Mouse (Mus musculus): Measurements from ENCODE around the gene Spryd4. TPM values are rescaled to one million over a fixed set of nuclear protein-coding genes. Genes with fewer than 3 reads are reported as not detected.
"Not testable (repeated sequence)": the region's sequence is repeated elsewhere in the genome, so short reads cannot be mapped to it uniquely, and the experiment has no call there.

Gene Spryd4
- polyA plus RNA-seq, 1 experiment from 2014 or later = 46.1 TPM

DNA sequence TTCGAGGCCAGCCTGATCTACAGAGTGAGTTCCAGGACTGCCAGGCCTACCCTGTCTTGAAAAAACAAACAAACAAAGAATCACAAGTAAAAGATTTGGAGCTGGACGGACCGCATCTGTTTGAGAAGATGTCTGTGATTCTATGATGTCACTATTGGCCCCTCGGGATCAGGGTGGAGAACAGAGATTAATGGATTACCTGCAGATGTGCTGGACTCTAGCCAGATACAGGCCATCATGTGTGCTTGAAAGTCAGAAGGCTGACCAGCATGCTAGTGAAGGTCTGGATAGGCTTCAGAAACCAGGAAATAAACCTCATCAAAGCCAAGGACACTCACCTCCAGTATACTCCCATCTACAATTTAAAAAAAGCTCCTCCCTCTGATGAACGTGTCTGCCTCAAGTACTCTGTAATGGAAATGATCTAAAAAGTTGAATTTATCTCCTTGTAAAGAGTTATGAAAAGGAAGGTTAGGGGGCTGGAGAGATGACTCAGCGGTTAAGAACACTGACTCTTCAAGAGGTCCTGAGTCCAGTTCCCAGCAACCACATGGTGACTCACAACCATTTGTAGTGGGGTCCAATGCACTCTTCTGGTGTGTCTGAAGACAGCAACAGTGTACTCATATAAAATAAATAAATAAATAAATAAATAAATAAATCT lies 26.2 kb downstream of the Spryd4 start:
- Histone ChIP-seq H3K4me2 (ENCODE audit: low read depth, low read length) (no peak overlapping the region), H3K4me3 (ENCODE audit: low read length) (no peak overlapping the region), H3K36me3 (ENCODE audit: control insufficient read depth, insufficient read depth) (no peaks in the 10 kb centered on the region), H3K4me1 (ENCODE audit: control insufficient read depth, insufficient read depth, low read length) (no peaks in the 10 kb centered on the region; the same call in 1 of the 2 replicates), H3K9ac (ENCODE audit: low read length) (no peak overlapping the region), H3K27ac (ENCODE audit: low read length) (no peak overlapping the region), H3K27me3 (ENCODE audit: control insufficient read depth, insufficient read depth, low read length) (no peaks in the 10 kb centered on the region), H3K9me3 (replicated peaks; ENCODE audit: control insufficient read depth, low read length) (no peaks in the 10 kb centered on the region)
- ATAC-seq (replicated peaks; ENCODE audit: extremely low read depth, insufficient read depth, low FRiP score) = 0 out of 2 replicates have a peak, but pooled peaks have one; percentile 1
- WGBS = 69% methylated on average over 6 of the region's 6 CpGs

DNA sequence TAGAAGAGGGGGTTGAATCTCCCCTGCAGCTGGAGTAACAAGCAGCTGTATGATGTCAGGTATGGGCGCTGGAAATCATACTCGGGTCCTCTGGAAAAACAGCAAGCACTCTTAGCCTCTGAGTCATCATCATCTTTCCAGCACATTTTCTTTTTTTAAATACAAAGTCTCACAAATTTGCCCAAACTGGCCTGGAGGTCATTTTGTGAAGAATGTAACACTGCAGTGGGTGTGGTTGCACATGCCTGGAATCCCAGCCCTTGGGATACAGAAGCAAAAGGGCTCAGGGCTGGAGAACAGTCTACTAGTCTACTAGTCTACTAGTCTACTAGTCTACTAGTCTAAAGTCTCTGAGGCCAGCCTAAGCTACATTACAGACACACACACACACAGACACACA lies 27.3 kb downstream of the Spryd4 start:
- H3K9me3 ChIP-seq (replicated peaks; ENCODE audit: control insufficient read depth, low read length) = no peaks in the 10 kb centered on the region
- H3K27me3 ChIP-seq (ENCODE audit: control insufficient read depth, insufficient read depth, low read length) = no peaks in the 10 kb centered on the region
- WGBS = 77% methylated on average over 2 of the region's 2 CpGs
- H3K4me2 ChIP-seq (ENCODE audit: low read depth, low read length) = no peak overlapping the region
- no peak overlapping the region for H3K9ac ChIP-seq (ENCODE audit: low read length)
- no peaks in the 10 kb centered on the region for H3K36me3 ChIP-seq (ENCODE audit: control insufficient read depth, insufficient read depth)
- no peak overlapping the region for H3K4me3 ChIP-seq (ENCODE audit: low read length)
- H3K27ac ChIP-seq (ENCODE audit: low read length) = no peak overlapping the region
- no peak for ATAC-seq (replicated peaks; ENCODE audit: extremely low read depth, insufficient read depth, low FRiP score)
- peaks cover 8% of the 10 kb centered on the region for H3K4me1 ChIP-seq (ENCODE audit: control insufficient read depth, insufficient read depth, low read length)

DNA sequence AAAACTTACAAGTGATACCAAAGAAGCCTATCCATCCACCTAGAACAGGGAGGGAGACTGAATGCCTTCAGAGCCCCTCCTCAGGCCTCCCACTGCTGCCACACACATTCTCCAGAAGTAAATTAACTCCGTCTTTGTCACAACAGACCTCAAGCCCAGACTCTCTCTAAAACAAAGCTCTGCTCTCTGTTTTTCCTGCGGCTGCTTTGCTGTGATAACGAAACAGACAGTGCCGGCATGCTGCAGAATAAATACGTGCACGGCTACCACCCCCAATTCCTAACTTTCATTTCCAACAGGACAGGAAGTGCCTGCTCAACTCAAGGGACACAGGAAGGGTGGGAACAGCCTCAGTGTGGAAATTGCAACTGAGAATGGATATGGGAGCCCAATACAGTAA lies 31.6 kb downstream of the Spryd4 start, which contains the start of gene Rbms2:
Gene Rbms2 (minus strand): TSS at position 309 of the 400 bp plus-strand sequence.
- WGBS = 4% methylated on average over 6 of the region's 6 CpGs
- no peak for ATAC-seq (replicated peaks; ENCODE audit: extremely low read depth, insufficient read depth, low FRiP score)

DNA sequence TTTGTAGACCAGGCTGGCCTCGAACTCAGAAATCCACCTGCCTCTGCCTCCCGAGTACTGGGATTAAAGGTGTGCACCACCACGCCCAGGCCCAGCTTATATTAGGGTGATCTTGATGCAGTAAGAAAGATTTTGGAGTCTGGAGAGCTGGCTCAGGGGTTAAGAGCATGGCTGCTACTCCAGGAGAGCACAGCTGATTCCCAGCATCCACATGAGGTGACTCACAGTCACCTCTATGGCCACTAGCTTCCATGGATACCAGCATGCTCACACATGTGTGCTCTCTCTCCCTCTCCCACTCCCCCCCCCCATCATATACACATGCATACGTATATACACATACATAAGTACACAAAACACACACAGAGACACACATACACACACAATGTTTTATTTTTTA lies 34.3 kb downstream of the Spryd4 start:
- H3K4me2 ChIP-seq (ENCODE audit: low read depth, low read length) = no peak overlapping the region
- H3K4me3 ChIP-seq (ENCODE audit: low read length) = no peak overlapping the region
- H3K27ac ChIP-seq (ENCODE audit: low read length) = no peak overlapping the region
- 76% methylated on average over 4 of the region's 4 CpGs for WGBS
- no peak overlapping the region for H3K9ac ChIP-seq (ENCODE audit: low read length)
- ATAC-seq (replicated peaks; ENCODE audit: extremely low read depth, insufficient read depth, low FRiP score) = no peak
- H3K27me3 ChIP-seq (ENCODE audit: control insufficient read depth, insufficient read depth, low read length) = no peaks in the 10 kb centered on the region
- no peaks in the 10 kb centered on the region for H3K36me3 ChIP-seq (ENCODE audit: control insufficient read depth, insufficient read depth)
- no peaks in the 10 kb centered on the region for H3K9me3 ChIP-seq (replicated peaks; ENCODE audit: control insufficient read depth, low read length)
- peaks cover 27% of the 10 kb centered on the region for H3K4me1 ChIP-seq (ENCODE audit: control insufficient read depth, insufficient read depth, low read length)

More for the DNA sequence above, 31.6 kb downstream of the Spryd4 start, which contains the start of gene Rbms2:
- H3K4me3 ChIP-seq (ENCODE audit: low read length) = peak within 1 kb of the TSS; percentile 53
- H3K27me3 ChIP-seq (ENCODE audit: control insufficient read depth, insufficient read depth, low read length) = no peaks in the 10 kb centered on the region
- peak within 1 kb of the TSS; percentile 78 for H3K9ac ChIP-seq (ENCODE audit: low read length)
- no peaks in the 10 kb centered on the region for H3K36me3 ChIP-seq (ENCODE audit: control insufficient read depth, insufficient read depth)
- H3K27ac ChIP-seq (ENCODE audit: low read length) = peak within 1 kb of the TSS; percentile 91
- H3K4me2 ChIP-seq (ENCODE audit: low read depth, low read length) = peak within 1 kb of the TSS; percentile 69
- no peaks in the 10 kb centered on the region for H3K9me3 ChIP-seq (replicated peaks; ENCODE audit: control insufficient read depth, low read length)
- peaks cover 16% of the 10 kb centered on the region for H3K4me1 ChIP-seq (ENCODE audit: control insufficient read depth, insufficient read depth, low read length)

DNA sequence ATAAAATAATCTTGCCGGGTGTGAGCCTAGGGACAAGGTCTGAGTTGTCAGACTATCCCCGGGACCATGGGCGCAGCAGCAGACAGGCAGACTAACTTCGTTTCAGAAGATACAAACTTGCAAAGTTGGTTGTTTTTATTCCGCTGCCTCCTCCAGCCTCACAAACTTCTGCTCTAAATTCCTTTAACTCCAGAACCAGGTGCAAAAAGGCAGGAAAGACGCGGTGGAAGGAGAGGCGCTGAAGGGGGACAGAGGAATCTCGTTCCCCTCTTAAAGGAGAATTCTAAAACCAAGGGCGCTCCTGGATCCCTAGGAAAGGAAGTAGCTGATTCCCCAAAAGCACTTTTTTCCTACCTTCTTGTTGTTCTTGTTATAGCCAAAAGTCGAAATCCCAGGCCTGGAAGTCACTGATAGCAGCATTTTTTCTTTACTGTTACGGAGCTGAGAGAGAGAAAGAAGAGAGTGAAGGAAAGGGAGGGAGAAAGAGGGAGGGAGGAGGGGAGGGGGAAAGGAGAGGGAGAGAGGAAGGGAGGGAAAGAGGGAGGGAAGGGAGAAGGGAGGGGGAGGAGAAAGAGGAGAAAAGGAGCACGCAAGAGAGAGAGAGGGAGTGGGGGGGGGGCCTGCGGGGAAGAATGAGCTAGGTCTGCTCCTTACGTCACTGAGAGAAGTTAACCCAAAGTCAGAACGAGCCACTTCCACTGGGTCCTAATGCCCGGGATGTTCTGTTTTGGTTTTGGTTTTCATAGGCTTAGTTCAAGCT lies 35.4 kb downstream of the Spryd4 start:
- peak overlapping the region; percentile 95 for H3K27ac ChIP-seq (ENCODE audit: low read length)
- H3K4me1 ChIP-seq (ENCODE audit: control insufficient read depth, insufficient read depth, low read length) = peaks cover 27% of the 10 kb centered on the region
- H3K9me3 ChIP-seq (replicated peaks; ENCODE audit: control insufficient read depth, low read length) = no peaks in the 10 kb centered on the region
- peak; percentile 91 for ATAC-seq (replicated peaks; ENCODE audit: extremely low read depth, insufficient read depth, low FRiP score)
- WGBS = under 1% methylated on average over 17 of the region's 17 CpGs
- H3K9ac ChIP-seq (ENCODE audit: low read length) = peak overlapping the region; percentile 81
- H3K27me3 ChIP-seq (ENCODE audit: control insufficient read depth, insufficient read depth, low read length) = no peaks in the 10 kb centered on the region
- H3K4me2 ChIP-seq (ENCODE audit: low read depth, low read length) = peak overlapping the region; percentile 88
- peak overlapping the region; percentile 85 for H3K4me3 ChIP-seq (ENCODE audit: low read length)
- no peaks in the 10 kb centered on the region for H3K36me3 ChIP-seq (ENCODE audit: control insufficient read depth, insufficient read depth)

DNA sequence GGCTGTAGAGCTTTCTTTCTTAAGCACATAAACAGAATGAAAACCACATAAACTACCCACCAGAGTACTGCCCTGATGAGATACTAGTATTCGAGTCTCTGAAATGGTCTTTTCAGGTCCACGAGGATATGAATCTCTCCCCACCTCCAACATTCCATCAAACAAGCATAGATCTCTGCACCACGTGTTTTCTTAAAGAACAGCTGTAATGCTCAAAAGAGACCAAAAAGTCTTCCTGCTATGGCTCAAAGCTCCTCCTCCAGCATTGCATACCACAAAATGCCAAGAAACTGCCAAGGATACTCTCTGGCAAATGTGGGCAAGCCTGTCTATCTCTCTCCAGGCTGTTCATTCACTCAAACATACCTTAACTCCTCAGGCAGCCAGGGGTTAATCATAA lies 36.3 kb downstream of the Spryd4 start:
- H3K27ac ChIP-seq (ENCODE audit: low read length) = peak overlapping the region; percentile 95
- peak overlapping the region; percentile 81 for H3K9ac ChIP-seq (ENCODE audit: low read length)
- H3K4me1 ChIP-seq (ENCODE audit: control insufficient read depth, insufficient read depth, low read length) = peaks cover 27% of the 10 kb centered on the region
- H3K4me2 ChIP-seq (ENCODE audit: low read depth, low read length) = peak overlapping the region; percentile 88
- ATAC-seq (replicated peaks; ENCODE audit: extremely low read depth, insufficient read depth, low FRiP score) = no peak
- H3K27me3 ChIP-seq (ENCODE audit: control insufficient read depth, insufficient read depth, low read length) = no peaks in the 10 kb centered on the region
- 3% methylated on average over 3 of the region's 3 CpGs for WGBS
- H3K4me3 ChIP-seq (ENCODE audit: low read length) = peak overlapping the region; percentile 85
- H3K9me3 ChIP-seq (replicated peaks; ENCODE audit: control insufficient read depth, low read length) = no peaks in the 10 kb centered on the region
- no peaks in the 10 kb centered on the region for H3K36me3 ChIP-seq (ENCODE audit: control insufficient read depth, insufficient read depth)

DNA sequence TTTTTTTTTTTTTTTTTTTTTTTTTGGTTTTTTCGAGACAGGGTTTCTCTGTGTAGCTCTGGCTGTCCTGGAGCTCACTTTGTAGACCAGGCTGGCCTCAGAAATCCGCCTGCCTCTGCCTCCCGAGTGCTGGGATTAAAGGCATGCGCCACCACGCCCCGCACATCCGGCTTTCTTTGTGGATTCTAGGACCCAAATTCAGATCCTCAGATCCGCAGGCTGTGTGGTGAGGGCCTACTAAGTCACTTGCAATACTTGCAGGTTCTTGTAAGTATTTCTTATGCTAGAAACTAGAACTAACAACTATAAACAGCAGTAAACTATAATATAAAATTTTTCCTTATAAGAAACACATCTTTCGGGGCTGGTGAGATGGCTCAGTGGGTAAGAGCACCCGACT lies 40.3 kb downstream of the Spryd4 start:
- H3K9ac ChIP-seq (ENCODE audit: low read length); H3K27ac ChIP-seq (ENCODE audit: low read length); H3K27me3 ChIP-seq (ENCODE audit: control insufficient read depth, insufficient read depth, low read length); ATAC-seq (replicated peaks; ENCODE audit: extremely low read depth, insufficient read depth, low FRiP score); H3K36me3 ChIP-seq (ENCODE audit: control insufficient read depth, insufficient read depth); H3K4me3 ChIP-seq (ENCODE audit: low read length); H3K9me3 ChIP-seq (replicated peaks; ENCODE audit: control insufficient read depth, low read length); H3K4me2 ChIP-seq (ENCODE audit: low read depth, low read length): not testable (repeated sequence)
- 94% methylated on average over 10 of the region's 10 CpGs for WGBS
- H3K4me1 ChIP-seq (ENCODE audit: control insufficient read depth, insufficient read depth, low read length) = peaks cover 22% of the 10 kb centered on the region

DNA sequence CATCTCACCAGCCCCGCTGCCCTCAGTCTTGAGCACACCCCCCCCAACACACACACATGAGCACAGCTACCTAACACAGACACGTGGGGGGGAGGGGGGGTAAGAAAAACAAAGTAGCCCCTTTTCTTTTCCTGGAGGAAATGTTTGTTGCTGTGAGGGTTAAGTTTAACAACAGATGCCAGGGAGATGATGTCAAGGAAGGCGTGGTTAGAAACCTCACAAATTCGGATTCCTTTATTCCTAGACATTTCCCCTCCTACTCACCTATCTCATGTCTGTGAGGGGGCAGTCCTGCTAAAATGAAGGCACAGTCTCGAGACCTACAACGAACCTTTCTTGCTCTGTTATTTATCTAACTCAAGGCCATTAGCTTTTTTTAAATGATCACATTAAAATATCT lies 44.5 kb downstream of the Spryd4 start:
- H3K4me2 ChIP-seq (ENCODE audit: low read depth, low read length) = no peak overlapping the region
- no peaks in the 10 kb centered on the region for H3K36me3 ChIP-seq (ENCODE audit: control insufficient read depth, insufficient read depth)
- no peaks in the 10 kb centered on the region for H3K27me3 ChIP-seq (ENCODE audit: control insufficient read depth, insufficient read depth, low read length)
- H3K27ac ChIP-seq (ENCODE audit: low read length) = peak overlapping the region; percentile 3; the same call in 1 of the 2 replicates
- WGBS = 34% methylated on average over 6 of the region's 6 CpGs
- H3K4me3 ChIP-seq (ENCODE audit: low read length) = no peak overlapping the region
- no peak overlapping the region for H3K9ac ChIP-seq (ENCODE audit: low read length)
- H3K4me1 ChIP-seq (ENCODE audit: control insufficient read depth, insufficient read depth, low read length) = peaks cover 8% of the 10 kb centered on the region
- ATAC-seq (replicated peaks; ENCODE audit: extremely low read depth, insufficient read depth, low FRiP score) = no peak
- no peaks in the 10 kb centered on the region for H3K9me3 ChIP-seq (replicated peaks; ENCODE audit: control insufficient read depth, low read length)

DNA sequence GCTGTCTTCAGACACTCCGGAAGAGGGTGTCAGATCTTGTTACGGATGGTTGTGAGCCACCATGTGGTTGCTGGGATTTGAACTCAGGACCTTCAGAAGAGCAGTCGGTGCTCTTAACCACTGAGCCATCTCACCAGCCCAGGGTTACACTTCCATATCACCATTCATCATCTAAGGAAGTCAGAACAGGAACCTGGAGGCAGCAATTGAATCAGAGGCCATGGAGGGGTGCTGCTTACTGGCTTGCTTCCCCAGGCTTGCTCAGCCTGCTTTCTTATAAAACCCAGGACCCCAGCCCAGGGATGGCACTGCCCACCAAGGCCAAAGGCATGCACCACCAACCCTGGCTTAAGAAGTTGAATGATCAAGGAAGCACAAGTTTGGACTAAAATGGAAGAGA lies 45.9 kb downstream of the Spryd4 start:
- not testable (repeated sequence) for H3K4me3 ChIP-seq (ENCODE audit: low read length); H3K27me3 ChIP-seq (ENCODE audit: control insufficient read depth, insufficient read depth, low read length); H3K9ac ChIP-seq (ENCODE audit: low read length); H3K4me1 ChIP-seq (ENCODE audit: control insufficient read depth, insufficient read depth, low read length); H3K36me3 ChIP-seq (ENCODE audit: control insufficient read depth, insufficient read depth); H3K9me3 ChIP-seq (replicated peaks; ENCODE audit: control insufficient read depth, low read length); H3K27ac ChIP-seq (ENCODE audit: low read length); ATAC-seq (replicated peaks; ENCODE audit: extremely low read depth, insufficient read depth, low FRiP score); H3K4me2 ChIP-seq (ENCODE audit: low read depth, low read length)
- 76% methylated on average over 2 of the region's 3 CpGs for WGBS

Measured in heart, embryonic 16.5 days (tissue).